Mouse (Mus musculus) C2C12 (cell line): ENCODE data around the gene Ica1.
A peak's percentile ranks its signal among the peaks of the same experiment; 100 is the strongest.

Experiments
- CEBPB ChIP-seq: IDR thresholded peaks from one replicate; pipeline ENCODE4 v1.6.1; 2011; ENCODE audit warnings: low read depth, mild to moderate bottlenecking, control low read depth, moderate library complexity
- CTCF ChIP-seq: IDR thresholded peaks from one replicate; pipeline ENCODE4 v1.5.1; 2011; ENCODE audit not compliant: control insufficient read depth, insufficient read depth, insufficient read length
- FOSL1 ChIP-seq: IDR thresholded peaks from one replicate; pipeline ENCODE4 v1.8.0; 2011; ENCODE audit warnings: mild to moderate bottlenecking, low read length; ENCODE audit not compliant: poor library complexity, insufficient read depth, severe bottlenecking
- MAX ChIP-seq: IDR thresholded peaks from one replicate; pipeline ENCODE4 v1.6.1; 2011; ENCODE audit warnings: mild to moderate bottlenecking, control low read depth
- MYOD1 ChIP-seq: IDR thresholded peaks from one replicate; pipeline ENCODE4 v1.6.1; 2011; ENCODE audit warnings: low read depth; ENCODE audit not compliant: control insufficient read depth, insufficient read length
- MYOG ChIP-seq: IDR thresholded peaks from one replicate; pipeline ENCODE4 v1.6.1; 2011; ENCODE audit not compliant: control insufficient read depth, insufficient read length; ENCODE audit errors: extremely low read depth
- USF1 ChIP-seq: IDR thresholded peaks from one replicate; pipeline ENCODE4 v1.6.1; 2011; ENCODE audit warnings: low read depth, mild to moderate bottlenecking, control low read depth, moderate library complexity

DNA sequence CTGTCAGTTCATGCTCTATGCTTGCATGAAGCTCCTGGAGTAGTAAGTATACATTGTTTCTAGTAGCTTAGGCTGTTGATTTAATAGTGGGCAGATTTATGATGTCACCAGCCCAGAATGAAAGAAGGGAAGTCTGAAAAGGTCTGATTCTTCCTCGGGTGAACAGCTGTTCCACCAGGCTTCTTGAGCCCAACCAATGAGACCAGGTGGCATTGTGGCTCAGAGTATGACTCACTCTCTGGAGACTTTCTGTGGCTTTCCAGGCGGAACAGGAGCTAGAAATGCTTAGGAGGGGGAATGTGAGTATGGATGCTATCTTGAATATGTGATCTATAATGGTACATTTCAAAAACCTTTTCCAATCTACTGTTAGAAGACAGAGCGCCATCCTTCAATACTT is 155.2 kb downstream of the Ica1 start:
- no peak for TF ChIP-seq MAX
- TF ChIP-seq CTCF, result no peak
- TF ChIP-seq MYOG, result no peak
- TF ChIP-seq USF1, result no peak
- peak; percentile 37 for TF ChIP-seq FOSL1
- TF ChIP-seq CEBPB, result no peak
- peak; percentile 97 for TF ChIP-seq MYOD1
